Mouse (Mus musculus): ENCODE results near the gene 1110008P14Rik.
"Not testable (repeated sequence)": the region's sequence is repeated elsewhere in the genome, so short reads cannot be mapped to it uniquely, and the experiment has no call there.

1110008P14Rik gene

GRCm38 (mm10) chr2:32363376-32364106 is 18.2 kb downstream of the 1110008P14Rik start:
- no peak for DNase-seq (ENCODE audit: low spot score in 2 of 2)

GRCm38 (mm10) chr2:32362817-32363340 is 18.9 kb downstream of the 1110008P14Rik start:
- peak; percentile 81 to 83 for DNase-seq (ENCODE audit: low spot score in 2 of 2)

GRCm38 (mm10) chr2:32362274-32362673 is 19.5 kb downstream of the 1110008P14Rik start:
- not testable (repeated sequence) for DNase-seq (ENCODE audit: low spot score in 2 of 2)

- DNase-seq (ENCODE audit: low spot score in 2 of 2) = peak; percentile 69 to 72
Measured at GRCm38 (mm10) chr2:32361437-32361836, 20.3 kb downstream of the 1110008P14Rik start.

DNA sequence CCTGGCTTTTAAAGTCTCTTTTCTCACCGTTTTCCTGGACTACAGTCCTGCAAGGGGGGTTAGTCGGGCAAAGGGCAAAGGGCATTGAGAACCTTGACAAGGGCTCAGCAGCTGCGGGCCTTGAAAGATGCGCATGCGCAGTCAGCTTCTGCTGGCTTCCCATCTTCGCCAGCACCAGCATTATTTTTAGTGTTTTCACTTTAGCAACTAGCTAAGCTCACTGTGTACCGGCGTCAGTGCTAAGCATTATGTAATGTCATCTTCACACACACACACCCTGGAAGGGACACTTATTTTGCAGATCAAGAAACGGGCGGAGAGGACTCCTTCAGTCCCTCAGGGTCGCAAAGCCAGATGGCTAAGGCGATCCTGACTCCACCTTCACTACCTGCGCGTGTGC is 21.0 kb downstream of the 1110008P14Rik start:
- peak; percentile 80 to 90 for DNase-seq (ENCODE audit: low spot score in 2 of 2)

DNA sequence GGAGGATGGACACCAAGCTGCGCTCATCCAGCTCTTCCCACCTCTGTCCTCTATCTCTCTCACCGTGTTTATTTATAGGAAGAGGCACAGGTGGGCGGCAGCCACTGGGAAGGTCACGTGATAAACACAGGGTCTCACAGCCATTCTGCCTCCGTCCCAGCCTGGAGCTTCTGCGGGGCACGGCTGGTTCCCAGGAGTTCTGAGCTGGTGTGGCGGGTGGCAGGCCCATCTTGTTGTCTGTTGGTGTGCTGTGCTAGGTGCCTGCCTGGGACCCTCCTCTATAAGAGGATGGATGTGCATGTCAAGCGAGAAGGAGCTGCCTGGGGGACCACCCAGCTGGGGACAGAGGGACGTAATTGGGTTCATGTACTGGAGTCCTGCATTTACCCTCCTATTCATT is 23.4 kb downstream of the 1110008P14Rik start:
- DNase-seq (ENCODE audit: low spot score in 2 of 2) = no peak

GRCm38 (mm10) chr2:32357710-32358109 is 24.0 kb downstream of the 1110008P14Rik start:
- DNase-seq (ENCODE audit: low spot score in 2 of 2) = no peak

DNA sequence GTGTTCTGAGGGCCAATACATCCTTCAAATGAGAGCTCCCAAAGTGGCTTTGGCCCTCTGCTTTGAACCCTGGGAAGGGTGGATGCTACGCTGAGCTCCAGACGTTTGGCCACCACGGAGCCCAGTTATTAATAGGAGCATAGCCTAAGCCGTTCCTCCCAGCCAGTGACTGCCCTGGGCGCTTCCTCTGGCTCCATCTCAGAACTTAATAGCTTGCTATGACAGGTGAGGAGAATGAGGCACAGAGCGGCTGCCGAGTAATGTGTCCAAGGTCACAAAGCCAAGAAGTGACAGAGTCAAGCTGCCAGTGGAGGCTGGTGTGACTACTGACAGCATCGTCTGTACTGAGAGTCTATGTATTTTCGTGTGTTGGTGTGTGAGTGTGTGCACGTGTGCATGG is 25.5 kb downstream of the 1110008P14Rik start:
- DNase-seq (ENCODE audit: low spot score in 2 of 2) = no peak

DNA sequence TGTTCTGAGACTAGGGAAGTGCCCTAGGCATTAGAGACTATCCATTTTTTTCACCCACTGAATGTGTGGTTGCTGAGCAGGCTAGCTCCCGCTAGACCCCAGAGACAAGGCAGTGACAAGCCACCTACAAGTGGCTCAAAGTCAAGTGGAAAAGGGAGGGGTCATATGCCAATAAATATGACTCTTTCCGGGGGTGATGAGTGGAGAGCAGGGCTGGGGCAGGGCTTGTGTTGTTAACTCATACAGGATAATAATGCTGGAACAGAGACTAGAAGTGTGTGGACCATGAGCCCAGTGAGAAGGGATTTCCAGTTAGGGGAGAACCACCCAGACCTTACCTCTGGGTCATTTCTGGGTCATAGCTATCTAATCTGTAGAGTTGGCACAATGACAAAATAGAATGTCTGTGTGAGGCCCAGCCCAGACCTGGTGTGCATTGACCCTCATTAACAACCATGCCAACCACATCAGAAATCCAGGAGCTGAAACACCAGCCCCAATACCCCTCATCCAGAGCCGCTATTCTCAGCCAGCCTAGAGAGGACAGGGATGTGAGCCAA is 27.3 kb downstream of the 1110008P14Rik start:
- DNase-seq (ENCODE audit: low spot score in 2 of 2) = no peak

DNA sequence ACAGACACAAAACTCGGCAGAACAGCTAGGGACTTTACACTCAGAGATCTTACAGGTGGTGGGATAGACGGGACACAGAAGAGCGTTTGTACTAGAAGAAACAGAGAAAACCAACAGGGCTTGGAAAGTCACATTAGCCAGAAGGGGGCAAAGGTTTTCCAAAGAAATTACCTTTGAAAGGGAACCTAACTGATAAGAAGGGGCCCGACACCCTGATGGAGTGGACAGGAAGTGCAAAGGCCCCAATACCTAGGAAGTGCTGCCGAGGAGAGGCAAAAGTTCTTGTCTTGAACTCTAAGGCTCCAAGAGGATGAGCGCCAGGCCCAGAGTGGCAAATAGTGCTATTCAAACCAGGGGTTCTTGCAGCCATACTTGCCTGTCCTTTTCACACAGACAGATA is 27.9 kb downstream of the 1110008P14Rik start:
- DNase-seq (ENCODE audit: low spot score in 2 of 2) = no peak

DNA sequence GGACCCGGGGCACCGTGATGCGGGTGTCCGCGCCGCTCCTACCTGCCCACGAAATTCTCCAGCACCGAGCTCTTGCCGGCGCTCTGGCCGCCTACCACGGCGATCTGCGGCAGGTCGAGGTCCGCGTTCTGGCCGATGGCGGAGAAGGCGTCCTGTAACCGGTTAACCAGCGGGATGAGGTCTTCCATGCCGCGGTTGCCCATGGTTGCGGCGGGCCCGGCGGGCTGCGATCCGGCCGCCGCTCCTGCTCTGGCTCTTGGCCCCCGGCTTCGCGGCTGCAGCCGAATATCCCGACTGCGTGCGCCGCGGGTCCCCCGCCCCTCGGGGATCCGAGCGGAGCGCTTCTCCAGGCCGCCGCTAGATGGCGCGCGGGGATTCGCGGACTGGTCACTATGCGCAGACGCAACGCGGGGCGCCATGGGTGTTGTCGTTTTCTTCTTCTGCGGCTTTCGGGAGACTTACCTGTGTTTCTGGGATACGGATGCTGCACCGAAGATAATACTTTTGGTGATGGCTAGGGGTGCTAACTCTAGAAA is 28.7 kb downstream of the 1110008P14Rik start, which contains the start of gene Dnm1:
Dnm1 (minus strand) TSS at position 332 of the 536 bp plus-strand sequence.
- DNase-seq (ENCODE audit: low spot score in 2 of 2) = peak; percentile 86 to 91

DNA sequence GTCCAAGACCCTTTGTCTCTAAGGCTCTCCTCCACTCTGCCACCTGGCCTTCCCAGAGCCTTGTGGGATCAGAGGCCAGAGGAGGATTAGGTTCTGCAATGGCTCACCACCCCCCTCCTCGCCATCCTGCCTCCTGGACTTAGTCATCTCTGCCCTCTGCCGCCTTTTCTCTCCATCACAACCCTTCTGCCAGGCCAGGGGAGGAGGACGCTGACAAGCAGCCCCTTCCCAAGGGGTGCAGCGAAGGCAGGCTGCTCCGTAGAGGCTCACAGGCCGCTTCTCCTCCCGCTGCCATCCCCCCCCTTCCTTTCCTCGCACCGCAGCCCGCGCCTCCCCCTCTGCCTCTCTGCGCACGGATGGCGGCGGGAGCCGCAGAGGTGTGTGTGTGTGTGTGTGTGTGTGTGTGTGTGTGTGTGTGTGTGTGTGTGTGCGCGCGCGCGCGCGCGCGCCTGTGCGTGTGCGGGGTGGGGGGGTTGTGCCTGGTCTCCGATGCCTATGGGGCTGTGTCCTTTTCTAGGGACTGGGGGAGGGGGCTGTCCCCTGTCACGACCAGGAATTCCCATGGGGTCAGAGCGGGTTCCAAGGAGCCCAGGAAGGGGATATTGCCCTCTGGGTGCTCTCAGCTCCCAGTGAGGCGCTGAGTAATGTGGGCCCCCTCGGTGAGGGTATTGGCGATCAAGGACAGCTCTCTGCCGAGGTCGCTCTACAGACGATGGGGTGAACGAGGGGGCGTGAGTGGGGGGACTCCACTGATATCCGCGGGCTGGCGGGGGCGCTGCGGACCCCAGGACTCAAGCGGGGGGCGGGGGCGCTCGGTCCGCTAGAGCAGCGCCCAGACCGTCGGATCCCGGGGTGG is 29.4 kb downstream of the 1110008P14Rik start, which contains the start of gene Ciz1:
Ciz1 (plus strand) TSS at position 177 of the 856 bp plus-strand sequence.
- peak in 1 of 2 experiments; percentile 56 for DNase-seq (ENCODE audit: low spot score in 2 of 2)

- peak in 1 of 2 experiments; percentile 55 for DNase-seq (ENCODE audit: low spot score in 2 of 2)
Measured at GRCm38 (mm10) chr2:32351471-32351961, 30.2 kb downstream of the 1110008P14Rik start.

- DNase-seq (ENCODE audit: low spot score in 2 of 2) = no peak
Measured at GRCm38 (mm10) chr2:32350471-32351051, 31.2 kb downstream of the 1110008P14Rik start.

GRCm38 (mm10) chr2:32349625-32350255 is 32.0 kb downstream of the 1110008P14Rik start:
- DNase-seq (ENCODE audit: low spot score in 2 of 2) = peak; percentile 57 to 69

GRCm38 (mm10) chr2:32348311-32348710 is 33.4 kb downstream of the 1110008P14Rik start:
- DNase-seq (ENCODE audit: low spot score in 2 of 2) = peak; percentile 56 to 72

GRCm38 (mm10) chr2:32347019-32347418 is 34.7 kb downstream of the 1110008P14Rik start:
- DNase-seq (ENCODE audit: low spot score in 2 of 2) = no peak

DNA sequence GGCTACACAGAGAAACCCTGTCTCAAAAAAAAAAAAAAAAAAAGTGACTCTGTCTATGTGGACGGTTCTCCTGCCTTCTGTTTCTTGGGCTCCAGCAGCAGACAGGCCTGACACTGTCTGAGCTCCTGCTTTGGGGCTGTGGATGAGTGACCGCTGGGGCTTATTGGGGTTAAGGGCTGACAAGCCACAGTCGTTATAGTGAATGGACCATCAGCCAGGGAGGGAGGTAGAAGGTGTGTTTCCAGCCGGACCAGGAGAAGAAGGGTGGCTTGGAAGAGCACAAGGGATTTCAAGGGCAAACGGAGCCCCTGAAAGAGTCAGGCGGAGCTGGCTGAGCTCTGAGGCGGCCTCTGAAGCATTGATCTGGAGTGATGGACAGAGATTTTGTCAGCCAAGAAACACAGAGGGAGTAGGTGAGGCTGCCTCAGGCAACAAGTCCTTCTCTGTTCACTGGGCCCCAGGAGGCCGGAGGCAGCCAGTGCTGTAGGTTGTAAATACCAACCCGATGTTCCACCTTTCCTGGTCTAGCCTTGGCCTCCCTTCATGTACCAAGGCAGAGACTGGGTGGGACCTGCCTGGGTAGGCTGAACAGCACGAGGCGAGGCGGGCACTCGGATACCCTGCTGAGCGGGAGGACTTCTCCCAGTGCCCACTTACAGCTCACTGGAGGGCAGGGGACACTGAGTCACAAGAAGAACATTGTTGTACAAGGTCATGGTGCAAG is 37.0 kb downstream of the 1110008P14Rik start:
- no peak for DNase-seq (ENCODE audit: low spot score in 2 of 2)

DNA sequence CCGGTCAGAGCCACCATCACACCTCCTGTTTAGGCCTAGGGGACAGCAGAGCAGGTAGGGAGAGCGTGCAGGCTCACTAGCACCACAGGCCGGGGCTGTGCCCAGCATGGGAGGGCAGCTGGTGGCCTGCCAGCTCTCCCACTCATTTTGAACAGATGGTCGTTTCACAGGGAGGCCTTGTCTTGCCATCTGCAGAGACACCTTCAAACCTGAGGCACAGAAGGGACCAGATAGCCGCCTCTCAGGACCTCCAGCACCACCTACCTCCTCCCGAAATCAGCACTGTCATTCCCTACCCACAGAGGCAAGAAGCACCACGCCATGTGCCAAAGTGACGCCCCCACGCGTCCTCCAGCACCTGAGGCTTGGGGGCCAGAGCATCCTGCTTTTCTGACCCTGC is 37.7 kb downstream of the 1110008P14Rik start:
- peak in 1 of 2 experiments; percentile 59 for DNase-seq (ENCODE audit: low spot score in 2 of 2)

DNA sequence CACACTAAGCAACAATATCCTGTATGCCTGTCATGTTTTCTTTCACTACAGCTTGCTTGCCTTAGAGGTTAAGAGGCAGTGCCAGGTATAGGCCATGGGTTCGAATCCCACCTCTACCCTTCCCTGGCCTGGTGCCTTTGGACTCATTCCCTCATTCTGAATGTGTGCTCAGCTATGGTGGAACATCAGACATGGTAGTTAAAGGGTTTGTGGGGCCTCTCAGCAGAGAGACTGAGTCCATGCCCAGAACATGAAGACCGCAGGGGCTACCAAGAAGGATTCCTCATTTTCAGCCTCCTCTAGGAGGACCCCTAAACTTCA is 38.4 kb downstream of the 1110008P14Rik start:
- no peak for DNase-seq (ENCODE audit: low spot score in 2 of 2)
